Mouse (Mus musculus) kidney, adult 11 months (tissue): ENCODE data around the gene Klra3.
"Not testable (repeated sequence)": the region's sequence is repeated elsewhere in the genome, so short reads cannot be mapped to it uniquely, and the experiment has no call there.

Source experiments
- DNase-seq: peaks from one replicate; pipeline ENCODE4 v3.0.0; 2022

Gene Klra3

DNA sequence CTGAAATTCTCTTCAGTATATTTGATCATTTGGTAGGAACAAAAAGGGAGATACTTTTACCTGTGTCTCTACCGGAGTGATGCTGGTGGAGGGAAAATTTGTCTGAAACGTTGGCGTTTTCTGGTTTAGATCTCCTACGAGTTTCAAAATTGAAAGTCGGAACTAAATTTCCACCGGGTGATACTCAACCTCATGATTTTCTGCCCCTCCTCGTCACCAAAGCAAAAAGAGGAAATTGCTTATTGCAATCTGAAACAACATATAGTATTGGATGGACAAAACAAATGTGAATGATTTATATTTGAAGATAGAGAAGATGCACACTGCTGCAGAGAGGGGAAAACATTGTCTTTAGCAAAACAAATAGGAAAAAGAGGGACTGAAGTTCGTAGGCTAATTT, at the start of gene Klra3:
Gene Klra3 (minus strand): TSS at position 164 of the 400 bp plus-strand sequence.
- no peak for DNase-seq

DNA sequence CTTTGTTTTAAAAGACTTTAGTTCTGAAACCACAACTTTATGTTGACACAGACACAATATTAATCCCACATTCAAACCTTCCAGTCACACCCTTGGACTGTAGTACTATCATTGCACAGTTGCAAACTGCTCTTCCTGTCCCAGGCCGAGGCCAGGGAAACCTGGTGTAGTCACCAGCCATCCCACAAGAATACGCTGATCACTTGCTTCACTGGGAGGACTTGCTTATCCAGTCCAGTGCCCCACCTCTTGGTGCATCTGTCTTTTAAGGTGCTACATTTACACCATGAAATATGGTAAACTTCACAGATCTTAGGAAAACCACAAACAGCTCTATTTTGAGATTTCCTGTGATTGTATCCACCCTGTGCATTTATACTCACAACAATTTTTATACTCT, 49.4 kb upstream of the Klra3 start, which contains the start of gene Klra1:
Gene Klra1 (minus strand): TSS at position 125 of the 400 bp plus-strand sequence.
- no peak for DNase-seq

DNA sequence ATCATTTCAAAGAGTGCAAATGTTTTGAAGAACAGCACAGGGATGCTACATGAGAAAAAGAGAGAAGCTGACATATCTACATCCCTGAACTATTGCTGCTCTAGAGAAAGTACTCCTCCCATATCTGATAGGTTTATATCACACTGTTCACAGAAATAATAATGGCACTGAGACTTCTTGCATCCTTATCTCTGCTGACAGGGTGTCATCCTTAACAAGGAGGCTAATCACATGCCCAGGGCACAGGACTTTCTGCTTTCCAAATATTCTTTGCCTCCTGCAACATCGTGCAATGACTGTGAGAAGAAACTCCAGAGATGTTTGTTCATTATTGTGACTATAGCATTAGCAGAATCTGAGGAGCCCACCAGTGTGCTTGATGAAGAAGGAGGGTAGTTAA, 48.4 kb upstream of the Klra3 start:
- no peak for DNase-seq

DNA sequence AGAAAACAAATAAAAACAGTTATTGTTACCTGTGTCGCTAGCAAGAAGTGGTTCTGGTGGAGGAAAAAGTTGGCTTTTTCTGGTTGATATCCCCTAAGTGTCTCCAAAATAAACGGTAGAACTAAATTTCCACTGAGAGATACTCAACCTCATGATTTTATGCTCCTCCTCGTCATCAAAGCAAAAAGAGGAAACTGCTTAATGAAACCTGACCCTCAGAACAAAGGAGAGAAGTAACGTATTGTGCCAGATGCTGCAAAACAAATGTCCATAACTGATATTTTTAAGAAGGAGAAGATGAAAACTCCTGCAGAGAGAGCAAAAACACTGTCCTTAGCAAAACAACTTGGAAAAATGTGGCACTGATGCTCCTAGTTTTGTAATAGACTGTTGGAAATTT, 45.0 kb upstream of the Klra3 start:
- DNase-seq: no peak

DNA sequence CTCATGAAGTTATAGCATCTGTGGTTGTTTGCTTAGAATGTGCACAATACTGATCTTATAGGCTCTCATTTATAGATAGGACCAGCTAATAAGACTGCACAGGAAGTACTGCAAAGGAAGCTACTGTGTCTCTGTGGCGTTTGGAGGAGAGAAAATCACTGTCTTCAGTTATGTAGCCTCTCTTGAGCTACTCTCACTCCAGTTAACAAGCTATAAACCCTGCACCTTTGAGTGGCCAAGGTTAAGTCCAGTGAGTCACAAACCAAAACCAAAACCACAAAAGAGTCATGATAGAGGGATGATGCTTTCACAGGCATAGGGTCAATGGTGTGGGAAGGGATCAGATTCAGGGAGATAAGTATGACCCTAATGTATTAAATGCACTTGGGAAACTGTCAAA, 8.0 kb upstream of the Klra3 start:
- DNase-seq: not testable (repeated sequence)

DNA sequence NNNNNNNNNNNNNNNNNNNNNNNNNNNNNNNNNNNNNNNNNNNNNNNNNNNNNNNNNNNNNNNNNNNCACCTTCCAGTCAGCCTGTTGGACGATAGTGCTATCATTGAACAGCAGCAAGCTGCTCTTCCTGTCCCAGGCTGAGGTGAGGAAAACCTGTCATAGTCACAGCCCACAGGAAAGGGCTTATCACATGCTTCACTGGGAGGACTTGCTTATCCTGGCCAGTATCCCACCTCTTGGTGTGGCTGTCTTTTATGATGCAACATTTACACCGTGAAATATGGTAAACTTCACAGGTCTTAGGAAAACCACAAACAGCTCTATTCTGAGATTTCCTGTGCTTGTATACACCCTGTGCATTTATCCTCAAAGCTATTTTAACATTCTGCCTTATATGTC, 4.6 kb upstream of the Klra3 start:
- DNase-seq: not testable (repeated sequence)

DNA sequence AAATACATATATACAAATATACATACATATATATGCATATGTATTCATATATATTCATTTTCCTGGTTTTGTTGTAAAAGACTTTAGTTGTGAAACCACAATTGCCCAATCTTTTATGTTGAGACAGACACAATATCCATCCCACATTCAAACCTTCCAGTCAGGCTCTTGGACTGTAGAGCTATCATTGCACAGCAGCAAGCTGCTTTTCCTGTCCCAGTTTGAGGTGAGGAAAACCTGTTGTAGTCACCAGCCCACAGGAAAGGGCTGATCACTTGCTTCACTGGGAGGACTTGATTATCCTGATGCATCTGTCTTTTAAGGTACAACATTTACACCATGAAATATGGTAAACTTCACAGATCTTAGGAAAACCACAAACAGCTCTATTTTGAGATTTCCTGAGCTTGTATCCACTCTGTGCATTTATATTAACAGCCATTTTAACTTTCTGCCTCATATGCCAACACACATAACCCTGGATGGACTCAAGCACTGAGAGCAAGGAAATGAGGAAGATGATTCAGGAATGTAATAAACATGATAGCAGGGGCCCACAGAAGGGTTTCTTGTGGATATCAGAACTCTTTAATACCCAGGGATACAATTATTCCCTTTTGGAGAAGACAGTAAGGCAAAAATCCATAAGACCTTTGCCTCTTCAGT, 49.3 kb downstream of the Klra3 start:
- DNase-seq: no peak

DNA sequence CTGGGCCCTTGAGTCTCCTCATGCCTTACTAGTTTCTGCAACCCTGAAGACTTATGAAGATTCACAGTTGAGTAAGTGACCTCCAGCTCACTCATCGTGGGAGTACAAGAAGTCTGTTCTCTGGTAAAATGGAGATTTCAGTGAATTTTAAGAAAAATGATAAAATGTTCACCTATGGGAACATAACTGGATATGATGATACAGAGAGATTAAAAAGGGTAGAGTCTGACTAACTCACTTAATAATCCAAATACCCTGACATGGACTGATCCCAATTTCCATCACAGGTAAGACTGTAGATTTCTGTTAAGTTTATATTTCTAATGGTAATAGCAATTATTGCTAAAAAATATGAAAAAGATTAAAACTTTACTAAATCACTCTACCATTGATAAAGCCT, 55.5 kb downstream of the Klra3 start, which contains the start of gene Klra10:
Gene Klra10 (minus strand): TSS at position 101 of the 400 bp plus-strand sequence.
- not testable (repeated sequence) for DNase-seq
